Mouse (Mus musculus) lung, postnatal 10 days (tissue): Measurements from ENCODE around the gene Abhd17c.
"Not testable (repeated sequence)": the region's sequence is repeated elsewhere in the genome, so short reads cannot be mapped to it uniquely, and the experiment has no call there.

Source experiments
- DNase-seq: peaks from one replicate; pipeline ENCODE4 v3.0.0; 2021

Abhd17c gene

DNA sequence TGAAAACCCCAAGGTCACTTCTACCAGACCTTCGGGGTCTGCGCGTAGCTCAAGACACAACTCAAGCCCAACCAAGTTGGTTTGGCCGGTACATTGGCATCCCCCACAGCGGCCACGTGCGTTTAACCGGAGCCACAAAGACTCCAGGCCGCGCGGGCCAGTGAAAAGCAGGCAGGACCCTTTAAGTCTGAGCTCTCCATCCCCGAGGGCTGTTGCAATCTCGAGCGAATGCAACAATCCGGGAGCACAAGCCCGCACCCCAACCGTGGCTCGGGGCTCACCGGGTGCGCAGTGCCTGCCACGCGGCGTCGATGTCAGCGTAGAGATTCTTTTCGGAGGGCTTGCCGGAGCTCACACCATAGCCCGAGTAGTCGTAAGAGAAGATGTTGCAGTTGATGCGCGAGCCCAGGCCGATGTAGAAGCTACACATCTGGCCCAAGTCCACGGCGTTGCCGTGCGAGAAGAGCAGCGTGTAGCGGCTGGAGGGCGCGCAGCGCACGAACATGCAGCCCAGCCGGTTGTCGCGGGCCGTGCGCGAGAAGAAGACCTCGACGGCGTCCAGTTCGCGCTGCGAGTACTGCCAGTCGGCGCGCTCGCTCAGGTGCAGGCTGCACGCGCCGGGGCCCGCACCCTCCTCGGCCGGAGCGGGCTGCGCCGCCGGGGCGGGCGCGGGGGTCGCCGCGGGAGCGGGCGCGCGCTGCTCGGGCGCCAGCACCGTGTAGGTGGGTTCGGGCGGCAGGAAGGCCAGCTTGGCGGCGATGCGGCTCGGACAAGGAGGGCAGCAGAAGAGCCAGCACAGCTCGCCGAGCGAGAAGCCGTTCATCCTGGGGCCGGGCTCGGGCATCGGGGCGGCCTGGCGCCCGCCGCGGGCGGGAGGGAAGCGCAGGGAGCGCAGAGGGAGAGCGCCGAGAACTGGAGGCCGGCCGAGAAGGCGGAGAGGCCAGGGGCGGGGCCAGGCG is at the start of gene Abhd17c:
Gene Abhd17c (minus strand): TSS at position 893 of the 959 bp plus-strand sequence.
- peak; percentile 68 for DNase-seq

DNA sequence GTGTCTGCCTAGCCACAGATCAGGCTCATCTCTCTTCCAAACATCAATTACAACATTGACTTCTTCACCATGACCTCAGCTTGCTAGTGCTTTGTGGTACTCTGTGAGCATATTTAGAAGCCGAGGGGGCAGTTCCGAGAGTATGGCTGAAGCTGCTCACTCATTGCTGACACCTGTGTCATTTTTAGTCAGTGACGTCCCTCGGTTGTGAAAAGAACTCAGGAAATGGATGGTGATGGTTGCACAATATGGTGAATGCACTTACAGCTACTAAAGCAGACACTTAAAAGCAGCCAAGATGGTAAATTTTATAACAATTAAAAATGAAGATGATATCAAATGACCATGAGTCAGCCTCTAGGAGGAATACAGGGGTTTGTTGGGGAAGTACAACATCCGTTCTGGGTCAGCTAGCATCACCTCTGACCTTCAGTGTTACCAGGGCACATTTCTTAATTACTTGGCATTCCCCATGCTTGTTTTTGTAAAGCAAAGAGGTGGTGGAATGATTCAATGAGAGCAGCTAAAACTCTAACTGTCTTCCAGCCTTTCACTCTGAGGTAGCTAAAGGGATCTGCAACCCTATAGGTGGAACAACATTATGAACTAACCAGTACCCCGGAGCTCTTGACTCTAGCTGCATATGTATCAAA is 45.6 kb upstream of the Abhd17c start:
- no peak for DNase-seq

DNA sequence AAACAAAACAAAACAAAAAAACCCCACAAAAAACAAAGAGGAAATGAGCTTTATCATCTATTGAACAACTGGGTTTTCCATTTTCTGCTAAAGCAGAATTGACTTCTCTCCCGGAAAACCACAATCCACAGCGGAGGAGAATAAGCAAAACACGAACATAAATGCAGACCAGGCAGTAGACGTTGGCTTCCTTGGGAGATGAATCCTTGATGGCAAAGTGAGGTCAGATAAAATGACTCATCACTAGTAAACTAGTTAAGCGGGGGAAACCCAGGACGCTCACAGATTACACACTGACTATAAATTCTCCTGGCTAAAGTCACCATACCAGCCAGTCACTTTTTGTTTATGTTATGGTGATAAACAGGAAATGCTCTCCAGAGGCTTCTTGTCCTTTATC is 44.5 kb upstream of the Abhd17c start:
- DNase-seq, result no peak

DNA sequence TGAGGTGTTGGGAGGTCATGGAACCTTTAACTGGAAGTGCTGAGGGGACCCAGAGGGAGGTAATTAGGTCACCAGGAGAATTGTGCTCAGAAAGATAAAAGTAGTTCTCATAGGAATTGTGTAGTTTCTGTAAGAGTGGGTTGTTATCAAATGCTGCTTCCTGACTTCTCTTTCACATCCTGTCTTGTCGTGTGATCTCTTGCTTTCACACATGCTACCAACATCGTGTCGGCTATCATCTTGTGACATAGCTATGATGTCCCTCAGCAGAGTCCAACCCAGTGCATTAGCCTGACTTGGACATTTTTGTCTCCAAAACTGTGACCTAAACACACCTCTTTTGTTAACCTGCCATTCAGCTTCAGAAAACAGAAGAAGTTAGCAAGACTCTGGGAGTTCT is 40.6 kb upstream of the Abhd17c start:
- DNase-seq, result no peak

DNA sequence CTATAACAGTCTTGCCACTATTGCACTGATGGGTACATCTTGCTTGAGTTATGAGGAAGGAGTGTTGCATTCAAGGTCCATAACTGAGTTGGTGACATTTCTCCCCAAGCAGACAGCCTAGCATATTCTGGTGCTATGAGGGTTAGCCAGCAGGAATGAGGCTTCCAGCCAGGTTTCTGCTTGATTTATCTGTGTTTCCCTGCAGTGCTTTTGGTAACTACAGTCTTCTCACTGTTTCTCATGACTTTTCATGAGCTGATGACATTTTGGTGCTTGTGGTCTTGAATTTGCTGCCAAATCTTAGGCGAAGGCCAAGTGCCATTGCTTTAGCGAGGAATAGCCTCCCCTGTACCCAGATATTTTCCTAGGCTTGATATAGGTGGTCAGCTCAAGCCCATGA is 39.8 kb upstream of the Abhd17c start:
- peak; percentile 41 for DNase-seq

DNA sequence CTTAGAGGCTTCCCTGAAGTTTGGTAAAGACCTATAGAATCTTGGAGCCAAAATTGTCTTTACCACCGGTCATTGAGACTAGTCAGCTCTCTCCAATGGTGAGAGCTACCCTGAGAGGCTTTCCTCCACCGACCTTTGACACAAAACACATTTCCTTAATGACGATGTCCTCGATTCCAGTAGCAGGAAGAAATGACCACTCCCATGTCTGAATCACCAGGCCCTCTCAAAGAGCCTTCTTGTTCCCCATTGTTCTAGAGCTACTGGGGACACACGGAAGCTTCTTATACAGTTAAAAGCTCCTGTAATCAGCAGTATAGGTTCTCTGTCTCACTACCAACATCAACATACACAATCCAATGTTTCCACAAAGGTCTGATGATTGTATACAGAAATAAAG is 36.5 kb upstream of the Abhd17c start:
- peak; percentile 11 for DNase-seq

DNA sequence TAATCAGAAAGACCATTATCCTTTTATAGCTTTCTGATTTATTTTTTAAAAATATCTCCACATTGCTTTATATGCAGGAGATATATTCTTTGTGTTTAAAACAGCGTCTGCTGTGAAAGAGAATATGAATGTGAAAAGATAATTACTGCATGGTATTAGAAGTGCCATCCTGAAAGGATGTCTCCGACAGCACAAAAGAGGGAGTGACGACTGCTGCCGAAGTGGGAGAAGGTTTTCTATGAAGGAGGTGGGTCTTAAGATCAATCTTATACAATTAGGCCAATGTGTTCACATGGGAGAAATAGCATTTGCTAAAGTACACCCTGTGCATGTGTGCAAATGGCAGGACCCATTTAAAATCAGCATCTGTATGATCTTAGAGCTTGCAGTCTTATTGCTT is 33.5 kb upstream of the Abhd17c start:
- DNase-seq, result no peak

DNA sequence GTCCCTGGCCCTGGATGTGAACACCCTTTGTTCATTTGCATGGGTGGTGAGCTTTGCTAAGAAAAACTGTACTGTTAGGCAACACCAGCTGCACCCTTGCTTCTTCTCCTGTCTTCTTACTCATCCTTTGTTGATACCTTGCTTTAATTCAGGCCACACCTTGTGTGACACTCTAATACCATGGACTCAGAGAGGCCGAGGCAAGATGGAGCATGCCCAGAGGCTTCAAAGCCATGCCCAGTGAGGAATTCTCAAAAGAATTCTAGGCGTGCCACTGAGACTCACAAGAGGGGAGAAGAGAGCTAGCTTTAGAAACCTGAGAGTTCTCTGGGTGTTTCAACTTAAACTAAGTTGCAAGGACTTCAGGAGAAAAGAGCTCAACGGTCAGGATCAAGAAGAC is 33.0 kb upstream of the Abhd17c start:
- no peak for DNase-seq

DNA sequence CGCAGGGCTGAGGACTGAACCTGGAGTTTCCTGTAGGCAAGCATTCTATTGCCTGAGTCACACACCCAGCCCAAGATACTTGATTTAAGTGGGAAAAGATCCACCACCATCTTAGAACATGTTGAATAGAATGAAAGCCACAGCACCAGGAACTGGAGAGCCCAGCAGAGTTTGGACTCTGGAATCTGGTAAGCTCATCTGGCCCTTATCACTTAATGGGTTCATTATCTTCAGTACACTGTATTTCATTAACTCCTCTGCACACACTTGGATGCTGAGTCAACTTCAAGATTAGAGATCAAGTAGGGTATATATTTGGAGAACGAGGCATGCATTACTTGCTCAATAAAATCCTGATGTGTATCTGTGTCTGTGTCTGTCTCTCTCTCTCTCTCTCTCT is 27.1 kb upstream of the Abhd17c start:
- not testable (repeated sequence) for DNase-seq

DNA sequence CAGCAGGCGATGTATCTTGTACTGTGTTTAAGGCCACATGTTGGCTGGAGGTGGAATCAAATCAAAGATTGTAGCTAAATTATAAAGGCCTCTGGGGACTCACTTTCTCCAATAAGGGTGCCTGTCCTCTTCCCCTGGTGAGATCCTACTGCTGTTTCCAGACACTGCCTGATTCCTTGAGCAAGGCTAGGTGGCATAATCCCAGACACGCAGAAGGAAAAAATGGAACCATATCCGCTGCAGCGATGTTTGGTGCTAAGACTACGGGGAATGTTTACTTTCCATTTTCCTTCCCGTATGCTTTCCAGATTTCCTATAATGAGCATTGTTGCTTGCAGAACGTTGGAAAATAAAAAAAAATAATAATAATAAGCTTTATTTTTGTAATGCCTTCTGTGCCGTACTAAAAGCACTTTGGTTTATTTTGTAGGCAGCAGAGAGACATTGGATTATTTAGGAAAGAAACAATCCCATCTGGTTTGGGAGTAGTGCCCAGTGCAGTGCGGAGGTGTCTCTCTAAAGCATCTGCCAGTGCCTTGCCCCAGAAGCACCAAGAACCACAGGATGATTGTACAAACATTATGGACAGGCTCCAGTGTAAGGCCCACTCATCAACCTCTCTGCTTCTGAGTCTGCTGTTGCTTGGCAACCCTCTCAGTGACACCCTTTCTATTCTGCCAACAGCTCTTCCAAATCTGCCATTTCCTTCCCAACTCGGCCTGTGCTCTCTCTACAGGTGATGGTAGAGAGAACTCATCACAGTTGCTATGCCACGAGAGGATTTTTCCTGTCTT is 23.2 kb upstream of the Abhd17c start:
- no peak for DNase-seq

DNA sequence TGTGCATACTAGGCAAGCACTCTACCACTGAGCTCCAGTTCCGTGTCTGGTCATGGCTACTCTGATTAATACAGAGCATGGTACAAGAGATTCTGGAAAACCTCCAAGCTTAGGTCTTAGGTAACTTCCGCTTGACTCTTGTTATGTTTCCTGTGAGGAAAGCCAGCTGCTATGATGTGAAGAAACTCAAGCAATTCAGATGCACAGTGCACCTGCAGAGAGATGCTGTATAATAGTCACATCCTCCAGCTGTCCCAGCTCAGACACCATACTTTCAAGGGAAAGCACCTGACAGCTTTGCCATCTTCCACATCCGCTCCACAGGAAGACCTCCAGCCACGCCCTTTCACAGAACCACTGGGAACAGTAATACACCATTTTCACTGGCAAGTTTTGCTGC is 21.7 kb upstream of the Abhd17c start:
- DNase-seq, result no peak

DNA sequence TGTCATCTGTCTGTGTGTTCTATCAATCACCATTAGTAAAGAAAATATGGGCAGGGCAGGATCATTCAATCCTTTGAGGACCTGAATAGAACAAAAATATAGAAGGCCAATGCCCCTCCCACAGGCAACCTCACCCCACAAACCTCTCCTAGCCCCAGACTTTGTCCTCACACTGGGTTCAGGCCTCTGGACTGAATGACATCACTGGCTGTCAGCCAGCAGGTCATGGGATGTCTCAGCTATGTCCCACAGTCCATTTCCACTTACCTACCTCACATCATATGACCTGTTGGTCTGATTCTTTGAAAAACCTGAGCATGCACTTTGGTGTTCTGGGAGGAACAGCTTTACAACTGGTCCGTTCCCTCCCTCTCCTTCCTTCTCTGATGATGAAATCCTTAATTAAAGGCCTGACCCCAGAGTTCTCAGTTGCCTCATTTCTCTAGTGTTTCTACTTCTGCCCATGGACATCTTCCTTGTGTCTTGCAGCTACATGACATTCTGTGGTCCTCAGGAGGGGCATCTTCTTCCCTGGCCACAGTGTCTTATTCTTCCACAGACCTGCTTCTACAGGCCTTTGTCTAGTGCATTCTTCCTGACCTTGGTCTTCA is 19.6 kb upstream of the Abhd17c start:
- DNase-seq, result no peak

DNA sequence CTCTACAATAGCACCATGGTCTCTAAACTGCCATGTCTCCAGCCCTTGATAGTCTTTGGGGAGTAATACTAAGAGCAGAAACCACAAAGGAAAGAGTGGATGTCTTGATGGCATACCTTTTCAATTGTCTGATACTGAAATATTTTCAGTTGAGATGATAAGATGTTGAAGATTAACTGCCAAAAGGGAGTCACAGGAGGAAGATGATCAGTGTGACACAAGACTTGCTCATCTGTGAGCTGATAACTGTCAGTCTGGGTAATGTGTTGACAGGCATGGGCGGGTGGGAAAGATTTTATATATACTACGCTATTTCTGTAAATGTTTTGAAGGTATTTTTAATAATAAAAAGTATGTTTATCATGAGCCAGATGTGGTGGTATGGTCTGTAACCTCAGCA is 16.7 kb upstream of the Abhd17c start:
- DNase-seq, result no peak

DNA sequence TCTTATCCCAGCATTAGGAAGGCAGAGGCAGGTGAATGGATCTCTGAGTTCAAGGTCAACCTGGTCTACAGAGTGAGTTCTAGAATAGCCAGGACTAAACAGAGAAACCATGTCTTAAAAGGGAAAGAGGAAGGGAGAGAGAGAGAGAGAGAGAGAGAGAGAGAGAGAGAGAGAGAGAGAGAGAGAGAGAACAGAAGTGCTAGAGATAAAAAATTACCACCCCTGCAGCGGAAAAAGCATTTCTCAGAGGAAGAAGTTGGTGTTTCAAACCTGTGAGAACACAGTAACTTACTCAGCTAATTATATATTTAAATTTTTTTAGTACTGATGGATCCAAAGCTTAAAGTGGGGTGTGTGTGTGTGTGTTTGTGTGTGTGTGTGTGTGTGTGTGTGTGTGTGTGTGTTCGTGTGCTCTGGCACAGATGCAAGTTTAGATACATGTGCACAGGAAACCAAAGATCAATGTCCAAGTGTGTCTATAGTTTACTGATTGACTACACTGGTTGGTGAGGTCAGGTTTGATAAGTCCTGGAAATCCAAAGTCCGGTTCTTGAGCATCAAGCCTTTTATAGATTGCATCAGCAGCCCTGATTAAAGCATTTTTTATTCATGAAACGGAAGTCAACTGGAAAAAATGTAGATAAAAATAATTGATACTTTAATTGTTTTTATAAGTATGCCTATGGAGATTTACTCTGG is 15.2 kb upstream of the Abhd17c start:
- DNase-seq, result no peak

DNA sequence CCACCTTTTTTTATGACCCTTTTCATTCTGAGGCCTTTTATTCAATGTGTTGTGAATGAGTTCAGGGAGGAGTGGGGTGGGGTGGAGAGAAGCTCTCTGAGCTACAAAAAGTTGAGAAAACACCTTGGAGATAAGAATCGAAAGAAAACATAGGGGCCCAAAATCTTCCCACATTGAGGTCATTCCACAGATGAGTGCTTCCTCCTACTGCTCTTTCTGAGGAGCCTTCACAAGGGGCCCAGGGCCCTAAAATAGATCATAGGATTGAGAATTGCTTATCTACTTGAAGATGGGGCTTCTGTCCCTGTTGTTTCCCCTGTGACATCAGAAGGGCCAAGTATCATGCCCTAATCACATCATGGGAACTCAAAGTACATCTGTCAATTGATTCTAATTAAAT is 14.3 kb upstream of the Abhd17c start:
- no peak for DNase-seq

DNA sequence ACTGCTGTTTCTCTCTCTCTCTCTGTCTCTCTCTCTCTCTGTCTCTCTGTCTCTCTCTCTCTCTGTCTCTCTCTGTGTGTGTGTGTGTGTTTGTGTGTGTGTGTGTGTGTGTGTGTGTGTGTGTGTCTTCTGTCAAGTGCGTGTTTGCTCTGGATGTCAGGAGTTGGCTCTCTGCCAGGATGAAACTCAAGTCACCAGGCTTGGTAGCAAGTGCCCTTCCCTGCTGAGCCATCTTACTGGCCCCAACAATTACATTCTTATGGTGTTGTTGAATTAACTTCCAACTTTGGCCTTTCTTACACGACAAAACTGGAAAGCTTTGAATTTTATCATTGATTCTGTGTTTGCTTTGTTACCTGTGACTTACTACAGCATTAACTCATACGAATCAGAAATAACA is 13.6 kb upstream of the Abhd17c start:
- no peak for DNase-seq

DNA sequence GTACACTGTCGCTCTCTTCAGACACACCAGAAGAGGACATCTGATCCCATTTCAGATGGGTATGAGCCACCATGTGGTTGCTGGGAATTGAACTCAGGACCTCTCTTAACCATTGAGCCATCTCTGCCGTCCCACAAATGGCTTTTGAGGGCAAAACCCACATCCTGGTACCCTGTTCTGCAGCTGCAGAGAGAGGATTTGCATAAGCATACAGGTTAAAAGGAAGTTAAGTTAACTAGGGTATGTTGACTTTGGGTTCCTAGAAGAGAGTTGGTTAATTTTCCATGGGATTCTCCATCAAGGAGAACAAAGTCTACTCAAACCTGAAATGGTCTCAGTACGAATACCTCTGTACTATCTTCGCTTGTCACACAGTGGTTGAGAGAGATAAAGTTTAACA is 13.2 kb upstream of the Abhd17c start:
- DNase-seq, result no peak

DNA sequence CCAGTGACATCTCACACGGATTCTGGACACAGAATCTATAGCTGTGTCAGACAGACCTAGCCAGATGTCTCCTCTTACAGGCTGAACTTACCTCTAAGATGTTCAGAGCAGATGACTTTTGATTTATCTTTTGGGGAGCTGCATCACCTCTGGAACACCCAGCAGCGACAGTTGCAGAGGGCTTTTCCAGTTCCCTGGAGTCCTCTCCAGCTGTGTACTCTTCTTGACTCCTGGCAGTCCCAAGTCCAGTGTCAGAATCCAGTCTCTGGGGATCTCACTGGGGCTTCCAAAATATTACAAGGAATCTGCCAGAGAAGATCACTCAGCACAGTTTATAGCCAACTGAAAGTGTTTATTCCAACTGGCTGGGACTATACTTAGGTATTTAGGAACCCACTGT is 12.7 kb upstream of the Abhd17c start:
- no peak for DNase-seq

DNA sequence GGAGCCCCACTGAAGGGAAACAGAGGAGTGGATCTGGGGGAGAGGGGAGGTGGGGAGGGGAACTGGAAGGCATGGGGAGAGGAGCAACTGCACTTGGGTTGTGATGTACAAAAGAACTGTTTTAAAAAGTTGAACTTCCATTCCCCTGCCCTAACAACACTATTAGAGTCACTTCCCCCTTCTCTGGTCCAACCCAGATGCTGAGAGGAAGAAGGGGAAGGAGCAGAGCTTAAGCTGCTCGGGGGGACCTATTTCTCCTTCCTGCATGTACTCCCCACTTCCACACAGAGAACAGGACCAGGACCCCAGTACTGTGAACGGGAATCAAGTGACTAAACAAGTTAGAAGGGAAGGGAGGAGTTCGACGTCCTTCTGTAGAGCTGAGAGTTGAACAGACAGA is 11.9 kb upstream of the Abhd17c start:
- no peak for DNase-seq

DNA sequence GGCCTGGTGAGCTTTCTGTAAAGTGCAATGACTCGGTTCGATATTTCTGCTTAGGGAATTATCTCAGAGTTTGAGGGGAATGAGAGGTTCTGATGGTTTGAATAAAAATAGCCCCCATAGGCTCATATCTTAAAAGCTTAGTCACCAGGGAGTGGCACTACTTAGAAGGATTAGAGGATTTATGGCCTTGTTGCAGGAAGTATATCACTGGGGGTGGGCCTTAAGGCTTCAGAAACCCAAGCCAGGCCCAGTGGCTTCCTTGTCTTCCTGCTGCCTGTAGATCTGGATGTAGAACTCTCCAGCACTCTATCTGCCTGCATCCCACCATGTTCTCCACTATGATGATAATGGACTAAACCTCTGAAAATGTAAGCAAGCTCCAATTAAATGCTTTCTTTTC is 7.7 kb upstream of the Abhd17c start:
- no peak for DNase-seq

DNA sequence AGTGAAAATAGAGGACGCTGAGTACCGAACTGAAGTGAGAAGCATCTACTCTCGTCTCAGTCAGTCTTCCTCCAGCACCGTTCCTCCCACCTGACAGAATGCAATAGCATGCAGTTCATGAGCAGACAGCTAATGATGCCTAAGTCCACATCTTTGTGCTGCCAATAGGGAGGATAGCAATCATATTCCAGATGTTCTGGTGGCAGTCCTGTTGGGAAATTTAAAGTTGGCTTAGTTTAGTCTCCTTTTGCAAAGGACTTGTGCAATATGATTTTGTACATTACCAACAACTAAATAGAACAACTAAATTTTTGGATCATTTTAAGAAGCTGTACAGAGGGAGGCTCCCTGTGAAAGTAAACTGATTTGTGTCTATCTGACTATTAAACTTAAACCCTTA is 2.1 kb upstream of the Abhd17c start:
- no peak for DNase-seq

DNA sequence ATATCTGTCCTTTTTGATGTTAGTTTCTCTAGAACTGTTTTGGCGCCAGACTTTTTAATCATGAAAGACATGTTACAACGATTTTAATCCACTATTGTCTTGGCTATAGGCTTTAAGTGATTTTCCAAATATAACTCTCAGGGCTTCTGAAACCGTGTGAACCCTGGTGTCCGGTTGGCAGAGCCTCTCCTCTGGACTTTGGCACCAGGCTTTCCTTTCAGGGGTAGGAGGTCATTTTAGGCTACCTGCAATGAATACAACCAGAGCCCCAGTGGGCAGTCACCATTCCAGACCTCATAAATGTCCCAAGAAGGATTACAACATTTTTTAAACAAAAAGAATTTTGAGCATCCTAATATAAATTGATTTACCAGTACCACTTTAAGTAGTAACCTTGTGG is 1.1 kb upstream of the Abhd17c start:
- no peak for DNase-seq

DNA sequence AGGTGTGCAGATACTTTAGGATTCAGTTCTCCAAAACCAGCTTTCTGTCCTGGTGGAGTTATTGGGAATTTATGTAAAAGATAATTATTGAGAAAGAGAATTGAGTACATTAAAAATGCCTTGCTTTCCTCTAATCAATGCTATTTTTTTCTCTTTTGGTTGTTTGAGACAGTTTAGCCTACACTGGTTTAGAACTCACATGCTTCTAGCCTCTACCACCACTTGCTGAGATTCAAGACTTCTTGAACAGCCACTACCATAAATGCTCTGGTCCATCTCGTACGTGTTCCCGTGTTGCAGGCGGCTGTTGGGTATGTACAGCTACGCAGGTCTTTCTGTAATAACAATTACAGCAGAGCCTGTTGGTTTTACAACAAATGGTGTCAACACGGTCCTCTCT is 681 bp upstream of the Abhd17c start:
- DNase-seq, result no peak
